Mouse (Mus musculus): ENCODE measurements around the gene Gnl1.
"Not testable (repeated sequence)": the region's sequence is repeated elsewhere in the genome, so short reads cannot be mapped to it uniquely, and the experiment has no call there.

The Gnl1 gene

DNA sequence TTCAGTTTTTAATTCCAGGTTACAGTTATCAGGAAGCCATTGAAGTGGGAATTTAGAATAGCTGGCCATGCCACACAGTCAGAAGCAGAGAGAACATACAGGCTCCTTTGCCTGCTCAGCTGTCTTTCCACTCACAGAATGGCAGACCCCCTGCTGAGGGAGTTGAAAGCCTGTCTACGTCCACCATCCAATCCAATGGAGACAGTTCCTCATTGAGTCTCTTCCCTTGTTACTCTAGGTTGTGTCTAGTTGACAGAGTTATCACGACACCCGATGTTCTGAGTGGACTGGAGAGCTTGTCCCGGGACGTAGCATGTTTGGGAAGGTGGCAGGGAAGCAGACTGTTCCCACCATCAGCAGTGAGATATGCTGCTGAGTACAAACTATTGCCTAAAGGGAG, 45.5 kb downstream of the Gnl1 start:
- DNase-seq (ENCODE audit: low spot score): no peak

DNA sequence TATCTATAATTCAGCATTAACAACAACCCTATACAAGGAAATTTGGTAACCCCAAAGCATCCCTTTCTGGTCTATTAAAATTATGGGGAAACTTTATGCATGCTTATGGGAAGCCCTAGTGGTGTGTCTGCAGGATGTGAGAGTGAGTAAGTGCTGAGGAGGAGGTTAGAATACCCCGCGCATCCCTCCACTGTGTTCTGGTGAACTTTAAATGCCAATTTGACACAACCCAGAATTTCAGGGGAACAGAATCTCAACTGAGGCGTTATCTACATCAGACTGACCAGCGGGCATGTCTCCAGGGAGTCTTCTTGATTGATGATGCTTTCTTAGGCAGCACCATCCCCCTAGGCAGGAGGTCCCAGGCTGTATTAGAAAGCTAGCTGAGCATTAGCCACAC, 46.2 kb downstream of the Gnl1 start:
- no peak for DNase-seq (ENCODE audit: low spot score)

DNA sequence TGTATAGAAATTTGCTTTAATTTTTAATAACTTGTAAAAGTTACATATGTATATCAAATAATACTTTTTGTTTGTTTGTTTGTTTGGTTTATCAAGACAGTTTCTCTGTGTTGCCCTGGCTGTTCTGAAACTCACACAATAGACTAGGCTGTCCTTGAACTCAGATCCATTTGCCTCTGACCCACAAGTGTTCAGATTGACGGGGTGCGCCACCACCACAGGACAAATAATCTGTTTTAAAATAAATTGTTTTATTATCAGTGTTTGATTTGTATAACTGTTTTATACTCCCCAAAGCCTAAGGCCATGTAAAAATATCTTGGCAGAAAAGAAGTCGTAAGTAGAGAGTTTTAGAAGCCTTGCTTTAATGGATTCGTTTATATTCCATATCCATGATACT, 48.0 kb downstream of the Gnl1 start:
- no peak for DNase-seq (ENCODE audit: low spot score)

DNA sequence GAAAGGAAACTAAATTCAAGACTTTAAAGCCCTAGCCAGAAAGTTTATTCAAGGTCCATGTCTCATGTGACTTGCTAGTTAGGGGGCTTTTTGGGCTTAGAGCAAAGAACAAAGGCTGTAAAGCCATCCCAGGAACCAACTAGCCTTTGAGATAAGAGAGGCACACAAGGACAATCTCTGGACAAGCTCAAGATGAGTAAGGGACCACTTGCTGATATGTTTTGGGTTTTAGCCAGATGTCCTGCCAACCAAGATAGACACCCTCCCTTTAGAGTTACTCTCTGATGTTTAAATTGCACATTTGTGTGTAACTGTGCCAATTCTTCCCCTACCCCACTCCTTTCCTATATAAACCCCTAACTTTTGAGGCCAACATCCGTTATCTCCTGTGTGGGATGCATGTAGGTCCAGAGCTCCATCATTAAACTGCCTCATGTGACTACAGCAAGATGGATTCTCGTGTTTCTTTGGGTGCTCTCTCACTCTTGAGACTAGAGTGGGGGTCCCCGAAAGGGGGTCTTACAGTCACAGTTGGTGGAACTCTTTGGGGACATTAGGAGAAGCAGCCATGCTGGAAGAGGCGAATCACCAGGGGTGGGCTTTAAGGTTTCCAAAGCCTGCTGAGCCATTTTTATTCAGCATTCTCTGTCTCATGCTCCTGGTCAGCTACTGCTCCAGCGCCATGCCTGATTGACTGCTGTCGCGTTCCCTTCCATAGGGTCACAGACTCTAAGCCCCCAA, 49.4 kb downstream of the Gnl1 start:
- no peak for DNase-seq (ENCODE audit: low spot score)

DNA sequence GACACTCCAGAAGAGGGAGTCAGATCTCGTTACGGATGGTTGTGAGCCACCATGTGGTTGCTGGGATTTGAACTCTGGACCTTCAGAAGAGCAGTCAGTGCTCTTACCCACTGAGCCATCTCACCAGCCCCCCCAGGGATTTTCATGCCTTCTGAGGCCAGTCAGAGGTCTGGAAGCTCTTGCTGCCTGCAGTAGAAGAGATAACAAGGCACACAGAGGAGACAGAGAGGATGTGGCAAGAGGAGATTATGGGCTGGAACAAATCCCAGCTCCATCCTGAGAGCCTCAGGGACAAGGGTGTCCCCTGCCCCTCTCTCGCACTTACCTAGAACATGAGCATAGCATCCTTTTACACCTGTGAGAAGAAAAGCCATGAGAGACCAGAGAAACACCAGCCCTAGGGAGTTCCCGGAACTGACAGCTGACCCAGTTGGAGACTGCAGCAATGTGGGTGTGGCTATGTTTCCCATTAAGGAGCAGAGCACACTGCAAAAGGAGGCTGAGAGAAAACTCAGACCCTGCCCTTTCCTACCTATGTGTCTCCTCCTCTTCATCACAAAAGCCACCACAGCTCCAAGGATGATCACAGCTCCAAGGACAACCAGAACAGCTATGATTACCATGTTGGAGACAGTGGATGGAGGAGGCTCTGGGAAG, 50.5 kb downstream of the Gnl1 start:
- not testable (repeated sequence) for DNase-seq (ENCODE audit: low spot score)

DNA sequence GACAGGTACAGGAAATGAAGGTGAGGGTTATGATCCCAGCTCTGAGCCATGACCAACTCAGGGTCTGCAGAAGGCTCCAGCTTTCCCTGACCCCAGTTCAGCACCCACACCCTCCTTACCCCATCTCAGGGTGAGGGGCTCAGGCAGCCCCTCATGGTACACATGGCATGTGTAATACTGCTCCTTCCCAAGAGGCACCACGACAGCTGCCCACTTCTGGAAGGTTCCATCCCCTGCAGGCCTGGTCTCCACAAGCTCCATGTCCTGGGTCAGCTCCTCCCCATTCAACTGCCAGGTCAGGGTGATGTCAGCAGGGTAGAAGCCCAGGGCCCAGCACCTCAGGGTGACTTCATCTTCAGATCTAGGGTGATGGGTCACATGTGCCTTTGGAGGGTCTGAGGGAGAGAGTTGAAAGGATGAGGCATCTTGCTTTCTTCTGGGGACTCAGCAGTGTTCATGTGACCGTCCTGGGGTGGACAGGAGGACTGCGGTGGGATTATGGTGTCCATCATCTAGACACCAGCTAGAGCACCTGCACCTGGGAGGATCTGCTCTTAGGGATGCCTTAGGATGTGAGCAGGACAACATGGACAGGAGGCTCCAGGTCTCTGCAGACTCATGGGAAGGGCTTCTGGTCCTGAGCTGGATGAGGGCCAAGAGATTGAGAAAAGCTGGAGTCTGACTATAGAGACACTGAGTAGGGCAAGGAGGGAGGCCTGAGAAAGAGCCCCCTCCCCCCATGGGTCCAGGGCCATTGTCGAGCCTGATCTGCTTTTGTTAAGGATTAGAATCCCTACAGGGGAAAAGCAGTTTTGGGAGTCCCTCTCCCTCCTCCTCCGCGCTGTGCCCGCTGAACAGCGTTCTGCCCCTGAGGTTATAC, 51.3 kb downstream of the Gnl1 start:
- DNase-seq (ENCODE audit: low spot score): not testable (repeated sequence)

DNA sequence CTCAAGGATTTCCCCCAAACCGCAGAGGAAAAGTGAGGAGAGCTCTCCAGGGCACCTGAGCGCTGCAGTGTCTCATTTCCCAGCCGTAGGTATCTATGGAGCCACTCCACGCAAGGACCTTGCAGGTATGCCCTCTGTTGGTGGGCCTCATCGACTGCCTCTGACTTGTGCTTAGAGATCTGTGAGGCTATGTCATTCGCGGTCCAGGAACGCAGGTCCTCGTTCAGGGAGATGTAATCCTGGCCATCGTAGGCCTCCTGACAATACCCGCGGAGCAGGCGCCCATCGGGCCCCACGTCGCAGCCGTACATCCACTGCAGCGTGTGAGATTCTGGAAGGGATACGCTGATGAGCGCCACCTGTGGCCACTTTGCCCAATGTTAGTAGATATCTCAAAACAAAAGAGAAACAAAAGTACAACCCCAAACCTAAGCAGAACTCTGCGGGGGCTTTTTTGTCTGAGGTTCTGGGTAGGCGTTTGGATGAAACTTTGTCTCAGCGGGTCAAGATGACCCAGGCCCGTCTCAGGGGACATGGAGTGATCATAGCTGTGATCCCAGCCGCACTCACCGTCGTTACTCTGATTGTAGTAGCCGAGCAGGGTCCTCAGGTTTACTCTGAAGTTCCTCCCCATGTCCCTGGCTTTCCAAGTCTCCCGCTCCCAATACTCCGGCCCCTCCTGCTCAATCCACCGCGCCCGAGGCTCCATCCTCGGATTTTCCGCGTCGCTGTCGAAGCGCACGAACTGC, 52.1 kb downstream of the Gnl1 start:
- DNase-seq (ENCODE audit: low spot score): peak; percentile 16

DNA sequence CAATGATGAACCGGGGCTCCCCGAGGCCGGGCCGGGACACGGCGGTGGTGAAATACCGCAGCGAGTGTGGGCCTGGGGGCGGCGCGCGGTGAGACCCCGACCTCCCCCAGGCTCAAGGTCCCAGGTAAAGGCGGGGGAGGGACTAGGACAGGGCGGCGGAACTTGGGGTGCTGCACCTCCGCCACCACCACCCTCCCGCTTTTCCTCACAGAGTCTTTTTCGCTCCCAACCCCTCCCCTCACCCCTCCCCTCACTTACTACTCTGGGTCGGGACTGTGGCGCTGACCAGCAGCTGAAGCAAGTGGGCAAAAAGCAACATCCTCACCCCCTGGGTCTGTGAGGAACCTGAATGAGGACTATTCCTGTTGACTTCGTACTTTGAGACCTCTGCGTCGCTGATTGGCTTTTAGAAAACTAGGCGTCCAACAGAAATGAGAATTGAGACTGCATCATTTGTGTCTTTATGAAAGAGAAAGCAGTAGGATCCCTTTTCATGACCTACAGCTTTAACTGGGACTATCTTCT, 52.8 kb downstream of the Gnl1 start, which contains the start of gene H2-T23:
Gene H2-T23, minus strand, starts transcription at position 505 of the 525 bp plus-strand sequence.
- DNase-seq (ENCODE audit: low spot score): peak; percentile 20

DNA sequence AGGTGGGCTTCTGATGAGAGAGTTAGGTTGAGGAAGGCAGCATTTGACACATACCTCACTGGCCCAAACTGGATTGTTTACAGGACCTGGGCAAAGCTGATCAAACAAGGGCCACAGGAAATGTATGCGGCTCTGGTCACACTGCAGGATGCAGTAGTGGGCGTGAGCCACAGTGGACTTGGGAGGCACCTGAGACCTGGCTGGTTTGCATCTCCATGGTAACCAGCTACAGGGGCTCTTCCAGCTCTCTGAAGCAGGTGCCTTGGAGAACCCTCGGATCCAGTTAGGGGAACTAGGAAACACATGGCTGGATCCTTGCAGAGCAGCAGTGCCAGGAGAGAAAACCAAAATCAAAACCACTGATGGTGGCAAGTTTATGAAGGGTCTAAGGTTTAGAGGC, 54.9 kb downstream of the Gnl1 start:
- DNase-seq (ENCODE audit: low spot score): not testable (repeated sequence)

DNA sequence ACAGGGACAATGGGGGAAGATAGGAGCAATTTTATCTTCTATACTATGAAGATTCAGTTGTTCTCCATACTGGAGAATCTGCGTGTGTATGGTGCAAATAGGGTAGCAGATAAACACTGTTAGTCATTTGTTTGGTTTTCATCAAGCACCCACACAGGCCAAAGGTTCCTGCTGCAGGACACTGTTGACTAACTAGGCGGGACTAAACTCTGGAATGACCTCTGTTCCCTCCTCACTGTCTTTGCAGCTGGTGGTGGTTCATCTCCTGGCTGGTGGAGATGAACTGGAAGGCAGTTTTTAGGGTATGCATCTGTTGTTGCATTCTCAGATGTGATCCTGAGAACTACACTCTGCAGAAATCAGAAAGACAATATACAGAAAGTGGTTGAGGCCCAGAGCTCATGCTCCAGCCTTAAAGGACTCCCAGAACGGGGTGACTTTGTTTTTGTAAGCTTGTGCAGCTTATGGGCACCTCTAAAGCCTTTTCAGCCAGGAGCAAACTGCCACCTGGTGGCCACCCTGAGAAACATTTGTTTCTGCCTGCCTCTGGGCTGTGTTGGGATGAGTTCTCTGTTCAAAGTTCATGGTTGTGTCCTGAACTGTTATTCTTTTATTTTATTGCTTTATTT, 55.5 kb downstream of the Gnl1 start:
- DNase-seq (ENCODE audit: low spot score): peak; percentile 52

DNA sequence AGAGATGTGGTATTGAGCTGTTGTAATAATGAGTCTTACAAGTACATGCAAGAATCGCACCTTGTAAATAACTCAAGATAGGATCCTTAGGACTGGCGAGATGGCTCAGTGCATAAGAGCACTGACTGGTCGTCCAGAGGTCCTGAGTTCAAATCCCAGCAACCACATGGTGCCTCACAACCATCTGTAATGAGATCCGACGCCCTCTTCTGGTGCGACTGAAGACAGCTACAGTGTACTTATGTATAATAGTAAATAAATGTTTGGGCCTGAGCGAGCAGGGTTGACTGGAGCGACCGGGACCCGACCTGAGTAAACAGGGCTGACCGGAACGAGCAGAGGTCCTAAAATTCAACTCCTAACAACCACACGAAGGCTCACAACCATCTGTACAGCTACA, 56.5 kb downstream of the Gnl1 start:
- DNase-seq (ENCODE audit: low spot score): not testable (repeated sequence)
